In genomic region chr2:158584621-158585358, GRCm38 (mm10) we compare ENCODE assay signal across 8 mouse cellular contexts. TPM values are rescaled to one million over a fixed set of nuclear protein-coding genes. Genes with fewer than 3 reads are reported as not detected.
A peak's percentile ranks its signal among the peaks of the same experiment; 100 is the strongest.
DNase-seq lines count a peak whose midpoint lies in the region; ATAC-seq and TF ChIP-seq lines count a peak whose summit lies in the region.
"Had no signal": no experiment of that assay in that cellular context is flagged by ENCODE, and none has a peak within 500 bp of the region (broad histone marks: within the 10 kb centered on the region; RNA-seq: fewer than 3 reads in every experiment).

No protein-coding gene starts in this region.

- no peaks in the 10 kb centered on the region for H3K79me2 ChIP-seq in MEL (ENCODE audit: control insufficient read depth, insufficient read depth, low read length, poor library complexity)

- no peak overlapping the region for H3K27ac ChIP-seq in MEL (ENCODE audit: control insufficient read depth, low read depth, low read length)
- H3K27ac ChIP-seq in hindbrain, embryonic 11.5 days (ENCODE audit: low read depth, low read length): no peak overlapping the region
- H3K27ac ChIP-seq: embryonic facial prominence, embryonic 12.5 days had no signal

- no peak overlapping the region for H3K9ac ChIP-seq in MEL (ENCODE audit: control insufficient read depth, low read depth, low read length, poor library complexity, severe bottlenecking)
- no peak overlapping the region for H3K9ac ChIP-seq in hindbrain, embryonic 11.5 days (ENCODE audit: low read depth, low read length)
- H3K9ac ChIP-seq: embryonic facial prominence, embryonic 12.5 days had no signal

- peaks cover 0 to 24% of the 10 kb centered on the region in 2 experiments; a peak in 2 of 4 replicates for H3K36me3 ChIP-seq in MEL (ENCODE audit: control insufficient read depth in 1 of 2, insufficient read depth in 2 of 2, low read length in 2 of 2)
- H3K36me3 ChIP-seq in hindbrain, embryonic 11.5 days (ENCODE audit: control insufficient read depth, insufficient read depth, low read length): no peaks in the 10 kb centered on the region
- H3K36me3 ChIP-seq: embryonic facial prominence, embryonic 12.5 days had no signal

- DNase-seq in MEL (ENCODE audit: low read depth, low spot score) (peak; percentile 67), adipocyte (ENCODE audit: low spot score) (peak; percentile 74)
- peak; percentile 54 for DNase-seq in hindbrain, embryonic 11.5 days (ENCODE audit: low spot score)
- DNase-seq in frontal cortex, postnatal 25 days (ENCODE audit: low spot score in 2 of 2): no peak
- no peak for DNase-seq in left cerebral cortex, postnatal 25 days (ENCODE audit: low spot score in 2 of 2)
- no peak for DNase-seq in left cerebral cortex, adult 8-10 months (ENCODE audit: low spot score in 2 of 2)

- TF ChIP-seq EP300 in MEL (IDR thresholded peaks at IDR 0.05; ENCODE audit: low read depth in 1 of 2, low read length in 2 of 2): peak; percentile 80 to 91

- intact Hi-C loops in left cerebral cortex, postnatal 25 days (cut with DNase I): no loop called here

- ATAC-seq in hindbrain, embryonic 11.5 days (ENCODE audit: low FRiP score): peak; percentile 38; the same call in 1 of the 2 replicates
- ATAC-seq in megakaryocyte progenitor cell, adult 5-6 weeks (replicated peaks; ENCODE audit: poor library complexity): peak; percentile 75

- no peak overlapping the region for H3K4me3 ChIP-seq in MEL (ENCODE audit: control insufficient read depth in 1 of 2, insufficient read depth in 1 of 2, low read depth in 2 of 2, low read length in 2 of 2)
- H3K4me3 ChIP-seq in hindbrain, embryonic 11.5 days (ENCODE audit: low read depth, low read length): no peak overlapping the region
- H3K4me3 ChIP-seq: embryonic facial prominence, embryonic 12.5 days had no signal

- 13% methylated on average over 12 of the region's 12 CpGs for WGBS in hindbrain, embryonic 11.5 days

- no peak overlapping the region for H3K4me2 ChIP-seq in hindbrain, embryonic 11.5 days (replicated peaks; ENCODE audit: low read depth, low read length)
- H3K4me2 ChIP-seq: embryonic facial prominence, embryonic 12.5 days had no signal

- TF ChIP-seq CTCF in MEL (IDR thresholded peaks at IDR 0.05 in 2 of 3, conservative IDR thresholded peaks at IDR 0.05 in 1 of 3; ENCODE audit: control insufficient read depth in 1 of 3, insufficient read depth in 1 of 3, low read depth in 2 of 3, low read length in 3 of 3, poor library complexity in 1 of 3, severe bottlenecking in 1 of 3): no peak

- peaks cover 0 to 52% of the 10 kb centered on the region in 2 experiments; a peak in 2 of 4 replicates for H3K4me1 ChIP-seq in MEL (ENCODE audit: control insufficient read depth in 1 of 2, insufficient read depth in 2 of 2, low read length in 2 of 2)
- H3K4me1 ChIP-seq in hindbrain, embryonic 11.5 days (replicated peaks; ENCODE audit: control insufficient read depth, insufficient read depth, low read length): no peaks in the 10 kb centered on the region
- H3K4me1 ChIP-seq: embryonic facial prominence, embryonic 12.5 days had no signal

- TF ChIP-seq POLR2A in MEL (IDR thresholded peaks at IDR 0.05; ENCODE audit: control insufficient read depth in 1 of 2, insufficient read depth in 1 of 2, low read depth in 1 of 2, low read length in 2 of 2, poor library complexity in 1 of 2): no peak

- H3K9me3 ChIP-seq in MEL (replicated peaks; ENCODE audit: insufficient read depth, low read length): no peaks in the 10 kb centered on the region
- no peaks in the 10 kb centered on the region for H3K9me3 ChIP-seq in hindbrain, embryonic 11.5 days (ENCODE audit: control insufficient read depth, low read length)
- H3K9me3 ChIP-seq: embryonic facial prominence, embryonic 12.5 days had no signal

- TF ChIP-seq RAD21 in MEL (IDR thresholded peaks at IDR 0.05; ENCODE audit: low read depth, low read length): no peak

- no peaks in the 10 kb centered on the region; a peak in 1 of 4 replicates for H3K27me3 ChIP-seq in MEL (ENCODE audit: control insufficient read depth in 1 of 2, insufficient read depth in 2 of 2, low read length in 2 of 2)
- H3K27me3 ChIP-seq in hindbrain, embryonic 11.5 days (ENCODE audit: control insufficient read depth, insufficient read depth, low read length): no peaks in the 10 kb centered on the region
- H3K27me3 ChIP-seq: embryonic facial prominence, embryonic 12.5 days had no signal

TF ChIP-seq in MEL, 35 proteins besides CTCF, POLR2A, EP300 and RAD21:
- peak; percentile 89 for TF ChIP-seq USF1 (IDR thresholded peaks at IDR 0.05; ENCODE audit: low read depth, low read length)
- TF ChIP-seq RCOR1 (IDR thresholded peaks at IDR 0.05; ENCODE audit: low read depth, low read length): peak; percentile 19; the same call in 1 of the 2 replicates
- no peak for TF ChIP-seq MYB (IDR thresholded peaks at IDR 0.05; ENCODE audit: low read depth, low read length)
- peak; percentile 90 for TF ChIP-seq TAL1 (IDR thresholded peaks at IDR 0.05; ENCODE audit: low read length)
- TF ChIP-seq ETS1 (IDR thresholded peaks at IDR 0.05; ENCODE audit: low read depth, low read length): peak; percentile 53
- TF ChIP-seq TCF12 (IDR thresholded peaks at IDR 0.05; ENCODE audit: low read depth, low read length): peak; percentile 91
- no peak for TF ChIP-seq TBP (IDR thresholded peaks at IDR 0.05; ENCODE audit: low read depth, low read length)
- TF ChIP-seq SIN3A (IDR thresholded peaks at IDR 0.05; ENCODE audit: low read length): peak; percentile 71
- peak; percentile 94 for TF ChIP-seq GATA1 (IDR thresholded peaks at IDR 0.05; ENCODE audit: low read depth, low read length)
- 0 out of 2 replicates have a peak, but pooled peaks have one; percentile 41 for TF ChIP-seq MXI1 (IDR thresholded peaks at IDR 0.05; ENCODE audit: low read depth, low read length)

RNA-seq across cellular contexts. Expression of gene Slc32a1, which starts 25.8 kb away (rescaled TPM):
- not detected in 2 replicates for total RNA-seq in MEL (2012; rRNA removed)
- polyA plus RNA-seq in MEL (2012; ENCODE audit: insufficient read depth in 1 of 2, insufficient read length in 2 of 2, low read depth in 1 of 2, low replicate concordance in 2 of 2, missing spikeins in 1 of 2): not detected
- 1.9 and 2.9 TPM in 2 replicates for polyA plus RNA-seq in hindbrain, embryonic 11.5 days (2014; fragmentation: Nextera tagmentation; extraction: Ambion mirVana)
- 0.05 TPM in 1 of 2 replicates, not detected in the other for total RNA-seq in megakaryocyte progenitor cell, adult 5-6 weeks (2015)
- 0.04 TPM in 1 of 2 replicates, not detected in the other for total RNA-seq in megakaryocyte progenitor cell, adult 5-6 weeks (2017)
- total RNA-seq in left cerebral cortex, postnatal 25 days (2021): 100 to 1,000 TPM in 1 of 2 experiments, 10 to 100 TPM in 1; 81.8 to 112 TPM
- 100 to 1,000 TPM; 130 to 145 (median 137) TPM for total RNA-seq in left cerebral cortex, adult 8-10 months (2022)
- polyA plus RNA-seq: embryonic facial prominence, embryonic 12.5 days had no signal

RNA-seq across cellular contexts. Expression of gene Actr5, which starts 39.9 kb away (rescaled TPM):
- total RNA-seq in MEL (2012; rRNA removed): 16.2 and 17.0 TPM in 2 replicates
- polyA plus RNA-seq in MEL (2012; ENCODE audit: insufficient read depth in 1 of 2, insufficient read length in 2 of 2, low read depth in 1 of 2, low replicate concordance in 2 of 2, missing spikeins in 1 of 2): 10 to 100 TPM in 1 of 2 experiments, not detected in 1; 20.8 TPM
- 13.7 and 16.7 TPM in 2 replicates for polyA plus RNA-seq in hindbrain, embryonic 11.5 days (2014; fragmentation: Nextera tagmentation; extraction: Ambion mirVana)
- total RNA-seq in megakaryocyte progenitor cell, adult 5-6 weeks (2015): 9.1 and 14.7 TPM in 2 replicates
- 14.5 and 18.7 TPM in 2 replicates for total RNA-seq in megakaryocyte progenitor cell, adult 5-6 weeks (2017)
- 1 to 10 TPM; 7.3 to 9.6 TPM for total RNA-seq in left cerebral cortex, postnatal 25 days (2021)
- 10 to 100 TPM; 10.4 to 14.3 (median 12.4) TPM for total RNA-seq in left cerebral cortex, adult 8-10 months (2022)

Comparison
In these comparisons a context has a peak if more than half of its experiments do, and no peak if none do; other contexts are left out.
1. DNase-seq: peak in MEL (single experiment), adipocyte (single experiment) and hindbrain, embryonic 11.5 days (single experiment); none in frontal cortex, postnatal 25 days (0 of 2), left cerebral cortex, postnatal 25 days (0 of 2) and left cerebral cortex, adult 8-10 months (0 of 2).
2. RNA of gene Slc32a1, which starts 25.8 kb away (total RNA-seq): 130 to 145 TPM in left cerebral cortex, adult 8-10 months and 81.8 to 112 TPM in left cerebral cortex, postnatal 25 days; 0.04 to 0.05 TPM in megakaryocyte progenitor cell, adult 5-6 weeks and not detected in MEL; every median in the first group is over 10 times any median in the second.